Mouse (Mus musculus) spleen, adult 2 months (tissue): Measurements from ENCODE around the gene Smarcd2. TPM values are rescaled to one million over a fixed set of nuclear protein-coding genes. Genes with fewer than 3 reads are reported as not detected.

Experiments
- DNase-seq, 2 experiments: peaks; one replicate each; pipeline versions ENCODE4 v3.0.0 to v3.0.0-alpha.2; 2012 to 2021; ENCODE audit warnings: low spot score in 2 of 2, low read depth in 1 of 2
- H3K27ac ChIP-seq: fragments of 200-500 bp; 2 replicates; pipeline ENCODE4 v1.5.1; 2012; ENCODE audit warnings: low read length, inconsistent platforms; ENCODE audit not compliant: insufficient read depth
- H3K27me3 ChIP-seq: fragments of 200-500 bp; 2 replicates; pipeline ENCODE4 v1.6.1; 2012; ENCODE audit warnings: mild to moderate bottlenecking, moderate library complexity, low read length, inconsistent platforms; ENCODE audit not compliant: control insufficient read depth, insufficient read depth
- H3K36me3 ChIP-seq: fragments of 200-500 bp; 2 replicates; pipeline ENCODE4 v1.6.1; 2012; ENCODE audit warnings: mild to moderate bottlenecking, low read length, inconsistent platforms; ENCODE audit not compliant: control insufficient read depth, insufficient read depth
- H3K4me1 ChIP-seq: fragments of 200-500 bp; 2 replicates; pipeline ENCODE4 v1.6.1; 2011; ENCODE audit warnings: inconsistent platforms; ENCODE audit not compliant: control insufficient read depth, insufficient read depth, insufficient read length
- H3K4me3 ChIP-seq: fragments of 200-500 bp; 2 replicates; pipeline ENCODE4 v1.5.1; 2011; ENCODE audit warnings: mild to moderate bottlenecking, inconsistent platforms; ENCODE audit not compliant: insufficient read depth, insufficient read length; ENCODE audit errors: extremely low read depth
- CTCF ChIP-seq: fragments of 200-500 bp; IDR thresholded peaks from 2 replicates; pipeline ENCODE4 v1.5.1; 2011; ENCODE audit warnings: mild to moderate bottlenecking, inconsistent platforms; ENCODE audit not compliant: insufficient read depth, insufficient read length, insufficient replicate concordance; ENCODE audit errors: extremely low read depth
- POLR2A ChIP-seq: fragments of 200-500 bp; IDR thresholded peaks from 2 replicates; pipeline ENCODE4 v1.6.1; 2011; ENCODE audit warnings: low read depth, low read length, inconsistent platforms
- WGBS: fragments of 180-500 bp; shearing (Covaris S2); methylation state at CpG from one replicate; pipeline ENCODE4 v1.1.7; 2018; 5-methylcytosine and 5-hydroxymethylcytosine counted together
- polyA plus RNA-seq: library from polyadenylated mRNA; depleted of rRNA; stranded (reverse); fragments of >200 nt; gene quantifications from 2 replicates; pipeline ENCODE4 v1.2.3, GENCODE M21; 2012; rRNA removed

Smarcd2 gene
- 120 and 146 TPM in 2 replicates for polyA plus RNA-seq

DNA sequence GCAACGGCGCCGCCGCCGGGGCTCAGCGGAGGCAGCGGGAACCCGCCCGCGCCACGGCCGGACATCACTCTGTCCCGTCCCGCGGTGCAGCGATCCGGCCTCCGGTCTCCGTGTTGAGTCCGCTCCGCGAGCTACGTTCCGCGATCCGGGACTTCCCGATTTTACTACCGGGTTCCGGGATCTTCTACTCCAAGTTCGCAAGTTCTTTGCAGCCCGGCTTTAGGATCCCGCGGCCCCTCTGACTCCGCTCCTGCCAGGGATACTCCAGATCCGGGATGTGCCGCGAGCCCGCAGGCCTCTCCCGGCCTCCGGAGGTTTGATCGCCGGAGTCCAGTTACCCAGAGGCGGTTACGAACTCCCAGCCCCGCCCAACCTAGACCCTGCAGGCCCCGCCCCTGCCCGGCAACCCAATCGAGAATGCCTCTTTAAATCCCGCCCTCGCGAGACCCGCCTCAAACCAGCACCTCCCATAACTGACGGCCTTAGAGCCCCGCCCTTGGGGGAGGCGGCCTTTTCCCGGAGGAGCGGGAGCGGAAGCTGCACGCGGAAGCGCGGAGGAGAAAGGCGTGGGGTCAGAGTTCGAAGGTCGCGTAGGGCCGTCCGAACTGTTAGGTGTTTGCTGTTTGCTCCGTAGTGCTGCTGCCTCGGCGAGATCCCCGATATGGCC, at the start of gene Smarcd2:
Gene Smarcd2, minus strand, starts transcription at position 329 of the 667 bp plus-strand sequence.
- peak within 1 kb of the TSS; percentile 80 for H3K27ac ChIP-seq
- no peaks in the 10 kb centered on the region for H3K27me3 ChIP-seq
- DNase-seq = peak; percentile 91 to 100
- WGBS = under 1% methylated on average over 72 of the region's 72 CpGs
- peaks cover under 1% of the 10 kb centered on the region; the same call in 1 of the 2 replicates for H3K36me3 ChIP-seq
- peak within 1 kb of the TSS; percentile 66 for H3K4me3 ChIP-seq
- peak; percentile 88 for TF ChIP-seq POLR2A
- TF ChIP-seq CTCF = no peak
- H3K4me1 ChIP-seq = peaks cover 24% of the 10 kb centered on the region; the same call in 1 of the 2 replicates

DNA sequence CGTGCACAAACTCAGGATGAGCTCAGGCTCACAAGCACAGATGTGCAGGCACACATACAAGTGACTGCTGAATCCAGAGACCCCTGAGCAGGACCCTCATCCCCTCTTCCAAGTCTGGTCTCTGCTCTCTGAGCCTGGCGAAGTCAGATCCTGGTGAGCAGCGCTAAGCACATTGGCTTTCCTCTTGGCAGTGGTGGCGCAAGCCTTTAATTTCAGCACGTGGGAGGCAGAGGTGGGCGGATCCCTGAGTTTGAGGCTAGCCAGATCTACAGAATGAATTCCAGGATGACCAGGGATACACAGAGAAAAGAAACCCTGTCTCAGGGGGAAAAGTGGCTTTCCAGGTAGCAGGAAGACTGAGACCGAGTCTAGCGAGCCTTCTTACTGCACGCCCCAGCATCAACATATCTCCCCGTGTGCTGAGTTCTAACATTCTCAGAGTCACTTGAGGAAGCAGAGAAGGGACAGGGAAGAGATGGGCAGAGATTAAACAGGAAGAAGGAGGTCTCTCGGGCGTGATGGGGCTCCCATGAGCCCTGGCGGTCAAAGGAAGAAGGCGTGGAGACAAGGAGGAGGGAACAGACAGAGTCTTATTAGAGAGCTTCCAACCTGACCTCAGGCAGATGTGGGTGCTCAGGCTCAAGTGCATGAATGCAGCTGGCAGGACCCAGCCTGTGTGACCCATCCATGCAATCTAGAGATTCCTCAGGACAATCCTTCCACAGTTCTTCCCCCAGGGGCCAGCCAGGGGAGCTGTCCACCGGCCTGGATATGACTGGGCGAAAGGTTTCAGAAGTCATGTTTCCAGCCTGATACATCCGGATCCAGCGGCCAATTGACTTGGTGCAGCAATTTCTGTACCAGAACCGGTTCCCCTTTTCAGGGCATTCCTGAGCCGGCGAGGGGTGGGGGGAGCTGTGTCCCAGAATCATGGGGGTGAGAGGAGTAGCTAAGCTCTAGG, 45.9 kb upstream of the Smarcd2 start:
- TF ChIP-seq POLR2A (peak; percentile 39; the same call in 1 of the 2 replicates), CTCF (no peak)
- peak in 1 of 2 experiments; percentile 61 for DNase-seq

DNA sequence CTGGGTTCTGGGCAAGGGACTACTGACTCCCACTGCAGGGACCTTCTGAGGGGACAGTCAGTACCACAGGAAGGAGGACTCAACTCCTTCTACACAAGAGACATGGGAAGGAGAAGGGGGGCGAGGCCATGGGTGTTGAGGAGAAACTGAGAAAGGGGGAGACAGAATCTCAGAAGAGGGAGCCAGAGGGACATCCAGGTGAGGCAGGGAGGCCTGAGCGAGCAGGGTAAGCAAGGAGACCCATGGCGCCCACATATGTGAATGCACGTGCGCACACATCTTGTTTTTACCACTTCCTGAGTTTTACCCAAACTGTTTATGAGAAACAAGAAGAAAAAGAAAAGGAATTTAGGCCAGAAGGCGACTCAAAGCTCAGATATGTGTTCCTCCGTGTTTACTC, 45.0 kb upstream of the Smarcd2 start:
- H3K36me3 ChIP-seq = peaks cover 6% of the 10 kb centered on the region
- TF ChIP-seq CTCF (no peak), POLR2A (no peak)
- peak overlapping the region; percentile 87 for H3K27ac ChIP-seq
- peaks cover 40% of the 10 kb centered on the region; the same call in 1 of the 2 replicates for H3K4me1 ChIP-seq
- WGBS = 32% methylated on average over 7 of the region's 7 CpGs
- H3K4me3 ChIP-seq = no peak overlapping the region
- H3K27me3 ChIP-seq = no peaks in the 10 kb centered on the region
- DNase-seq = no peak

More for the DNA sequence above, 45.9 kb upstream of the Smarcd2 start:
- Histone ChIP-seq H3K27ac (peak overlapping the region; percentile 87), H3K4me1 (peaks cover 42% of the 10 kb centered on the region; the same call in 1 of the 2 replicates), H3K4me3 (peak overlapping the region; percentile 31; the same call in 1 of the 2 replicates), H3K36me3 (no peaks in the 10 kb centered on the region), H3K27me3 (no peaks in the 10 kb centered on the region)
- 38% methylated on average over 21 of the region's 21 CpGs for WGBS

DNA sequence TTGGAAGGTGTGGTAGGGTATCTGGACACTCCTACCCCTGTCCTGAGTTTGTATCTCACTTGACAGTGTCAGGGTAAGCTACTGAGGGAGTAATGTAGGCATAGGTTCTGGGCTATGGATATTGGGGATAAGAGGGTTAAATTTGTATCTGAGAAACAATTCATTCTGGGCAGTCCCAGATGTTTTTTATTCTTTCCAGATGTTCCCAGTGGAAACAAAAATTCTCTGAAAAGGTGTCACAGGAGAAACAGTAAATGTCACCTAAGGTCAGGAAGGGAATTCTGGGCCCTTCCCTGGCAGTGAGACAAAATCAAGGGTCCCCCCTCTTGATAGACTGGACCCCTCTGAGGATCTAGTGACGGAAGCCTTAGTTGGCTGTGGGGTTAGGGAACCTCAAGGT, 43.6 kb upstream of the Smarcd2 start:
- Histone ChIP-seq H3K27ac (peak overlapping the region; percentile 87), H3K36me3 (peaks cover 20% of the 10 kb centered on the region), H3K4me3 (no peak overlapping the region), H3K27me3 (no peaks in the 10 kb centered on the region), H3K4me1 (peaks cover 40% of the 10 kb centered on the region; the same call in 1 of the 2 replicates)
- no peak for DNase-seq
- no peak for TF ChIP-seq POLR2A
- no peak for TF ChIP-seq CTCF
- WGBS = 96% methylated on average over 1 of the region's 1 CpGs

DNA sequence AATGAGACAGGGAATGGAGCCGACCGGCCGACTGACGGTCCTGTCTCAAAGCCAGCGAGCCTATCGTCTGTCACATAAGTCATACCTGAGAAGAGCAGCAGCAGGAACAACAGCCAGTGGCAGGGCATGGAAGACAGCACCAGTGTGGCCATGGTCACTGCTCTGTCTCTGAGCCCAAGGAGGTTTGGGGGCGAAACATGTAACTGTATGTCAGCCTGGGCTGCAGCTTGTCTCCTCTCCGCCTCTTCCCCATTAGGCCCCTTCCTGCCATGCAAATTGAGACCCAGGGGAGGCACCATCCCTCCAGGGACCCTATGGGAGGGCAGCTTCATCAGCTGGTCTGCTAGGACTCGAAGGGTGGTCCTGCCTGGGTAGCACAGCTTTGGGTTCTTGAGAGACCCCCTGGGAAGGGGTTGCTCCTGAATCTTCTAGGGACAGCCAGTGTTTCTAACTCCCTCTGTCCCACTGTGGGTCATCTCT, 41.6 kb upstream of the Smarcd2 start, which contains the start of gene Cd79b:
Gene Cd79b, minus strand, starts transcription at position 430 of the 480 bp plus-strand sequence.
- peak within 1 kb of the TSS; percentile 77 for H3K4me3 ChIP-seq
- peaks cover 33% of the 10 kb centered on the region; the same call in 1 of the 2 replicates for H3K4me1 ChIP-seq
- H3K36me3 ChIP-seq = peaks cover 28% of the 10 kb centered on the region
- H3K27me3 ChIP-seq = no peaks in the 10 kb centered on the region
- TF ChIP-seq CTCF (no peak), POLR2A (peak; percentile 98)
- peak within 1 kb of the TSS; percentile 95 for H3K27ac ChIP-seq
- 17% methylated on average over 9 of the region's 9 CpGs for WGBS
- peak; percentile 66 to 90 for DNase-seq

- H3K4me1 ChIP-seq = peaks cover 24% of the 10 kb centered on the region; the same call in 1 of the 2 replicates
- 20% methylated on average over 5 of the region's 5 CpGs for WGBS
- H3K27me3 ChIP-seq = no peaks in the 10 kb centered on the region
- peak in 1 of 2 experiments; percentile 76 for DNase-seq
- H3K27ac ChIP-seq = peak overlapping the region; percentile 95
- TF ChIP-seq CTCF (no peak), POLR2A (peak; percentile 69)
- H3K4me3 ChIP-seq = peak overlapping the region; percentile 77
- H3K36me3 ChIP-seq = peaks cover 28% of the 10 kb centered on the region
These were observed 40.8 kb upstream of the Smarcd2 start for GRCm38 (mm10) chr11:106313533-106313932.
